Mouse (Mus musculus): Measurements from ENCODE around the gene Prr19.

DNA sequence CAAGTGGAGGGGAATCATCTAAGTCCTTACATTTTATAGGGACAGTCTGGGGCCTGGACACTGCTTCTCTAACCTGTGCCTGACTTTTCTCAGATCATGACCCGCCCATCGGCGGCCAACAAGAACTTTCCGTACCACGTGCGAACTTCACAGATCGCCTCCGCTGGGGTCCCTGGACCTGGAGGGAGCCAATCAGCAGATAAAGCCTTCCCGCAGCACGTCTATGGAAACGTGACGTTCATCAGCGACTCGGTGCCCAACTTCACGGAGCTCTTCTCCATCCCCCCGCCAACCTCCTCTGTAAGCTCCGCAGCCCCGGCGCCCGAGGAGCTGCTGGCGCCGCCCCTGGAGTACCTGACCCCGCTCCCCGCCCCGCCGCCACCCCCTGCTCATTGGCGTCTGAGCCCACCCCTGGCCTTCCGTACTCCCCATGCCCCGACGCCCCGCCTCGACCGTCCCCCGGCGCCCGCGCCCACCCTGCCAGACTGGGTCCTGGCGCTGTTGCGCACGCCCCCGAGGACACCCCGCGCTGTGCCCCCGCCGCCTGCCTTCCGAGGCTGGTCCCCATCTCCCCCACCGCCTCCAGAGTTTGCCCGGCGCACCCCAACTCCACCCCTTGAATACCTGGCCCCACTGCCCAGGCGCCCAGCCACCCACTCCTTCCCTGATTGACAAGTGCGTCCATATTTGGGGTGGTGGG is 13.5 kb downstream of the Prr19 start:
- no peak for TF ChIP-seq POLR2A (IDR thresholded peaks at IDR 0.05; ENCODE audit: control insufficient read depth, extremely low read depth, insufficient read depth, low read length, poor library complexity)
- TF ChIP-seq CTCF (IDR thresholded peaks at IDR 0.05; ENCODE audit: borderline replicate concordance, control insufficient read depth, extremely low read depth, insufficient read depth, low read length, poor library complexity) = no peak
